Mouse (Mus musculus): Measurements from ENCODE around the gene Adgrd1. TPM values are rescaled to one million over a fixed set of nuclear protein-coding genes. Genes with fewer than 3 reads are reported as not detected.

Adgrd1 gene
- polyA plus RNA-seq, 1 experiment = 0.48 TPM

DNA sequence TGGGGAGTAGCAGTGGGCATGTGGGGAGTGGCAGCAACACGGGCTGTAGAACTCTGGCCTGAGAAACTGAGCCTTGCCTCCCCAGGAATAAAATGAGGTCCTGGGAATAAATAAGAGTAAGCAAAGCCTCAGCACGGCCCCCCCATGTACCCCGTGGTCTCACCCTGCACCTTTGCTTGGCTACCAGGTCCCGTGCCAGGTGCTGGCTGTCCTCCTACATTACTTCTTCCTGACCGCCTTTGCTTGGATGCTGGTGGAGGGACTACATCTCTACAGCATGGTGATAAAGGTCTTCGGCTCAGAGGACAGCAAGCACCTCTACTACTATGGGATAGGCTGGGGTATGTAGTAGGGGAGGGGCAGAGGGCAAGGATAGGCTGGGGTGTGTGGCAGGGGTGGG lies 82.8 kb downstream of the Adgrd1 start:
- no peaks in the 10 kb centered on the region for H3K79me2 ChIP-seq (ENCODE audit: control insufficient read depth, insufficient read depth)
- H3K4me2 ChIP-seq (ENCODE audit: low read depth) = no peak overlapping the region
- no peaks in the 10 kb centered on the region for H3K27me3 ChIP-seq (ENCODE audit: control insufficient read depth, insufficient read depth, insufficient read length)
- no peak overlapping the region for H3K4me3 ChIP-seq
- no peak overlapping the region for H3ac ChIP-seq (ENCODE audit: control insufficient read depth, insufficient read length)
- H3K36me3 ChIP-seq (ENCODE audit: control insufficient read depth, insufficient read depth) = no peaks in the 10 kb centered on the region
- no peak for TF ChIP-seq USF1 (IDR thresholded peaks at IDR 0.05; ENCODE audit: low read depth)
- no peak for TF ChIP-seq POLR2AphosphoS2 (IDR thresholded peaks at IDR 0.05; ENCODE audit: insufficient read length, low read depth)
- no peak for TF ChIP-seq MYOG (IDR thresholded peaks at IDR 0.05; ENCODE audit: control insufficient read depth in 1 of 3, insufficient read depth in 1 of 3, insufficient read length in 2 of 3, low read depth in 2 of 3)
- TF ChIP-seq E2F4 (IDR thresholded peaks at IDR 0.05; ENCODE audit: insufficient read depth) = no peak
- no peak for TF ChIP-seq REST (IDR thresholded peaks at IDR 0.05; ENCODE audit: insufficient read depth, insufficient read length)
- TF ChIP-seq SRF (IDR thresholded peaks at IDR 0.05; ENCODE audit: control insufficient read depth, insufficient read length, low read depth) = no peak
- no peak for TF ChIP-seq MAX (IDR thresholded peaks at IDR 0.05; ENCODE audit: low read depth)
- TF ChIP-seq TCF12 (IDR thresholded peaks at IDR 0.05; ENCODE audit: insufficient read depth, poor library complexity, severe bottlenecking) = no peak
- no peak for TF ChIP-seq MYOD1 (IDR thresholded peaks at IDR 0.05; ENCODE audit: control insufficient read depth in 1 of 3, insufficient read length in 2 of 3, low read depth in 2 of 3)

DNA sequence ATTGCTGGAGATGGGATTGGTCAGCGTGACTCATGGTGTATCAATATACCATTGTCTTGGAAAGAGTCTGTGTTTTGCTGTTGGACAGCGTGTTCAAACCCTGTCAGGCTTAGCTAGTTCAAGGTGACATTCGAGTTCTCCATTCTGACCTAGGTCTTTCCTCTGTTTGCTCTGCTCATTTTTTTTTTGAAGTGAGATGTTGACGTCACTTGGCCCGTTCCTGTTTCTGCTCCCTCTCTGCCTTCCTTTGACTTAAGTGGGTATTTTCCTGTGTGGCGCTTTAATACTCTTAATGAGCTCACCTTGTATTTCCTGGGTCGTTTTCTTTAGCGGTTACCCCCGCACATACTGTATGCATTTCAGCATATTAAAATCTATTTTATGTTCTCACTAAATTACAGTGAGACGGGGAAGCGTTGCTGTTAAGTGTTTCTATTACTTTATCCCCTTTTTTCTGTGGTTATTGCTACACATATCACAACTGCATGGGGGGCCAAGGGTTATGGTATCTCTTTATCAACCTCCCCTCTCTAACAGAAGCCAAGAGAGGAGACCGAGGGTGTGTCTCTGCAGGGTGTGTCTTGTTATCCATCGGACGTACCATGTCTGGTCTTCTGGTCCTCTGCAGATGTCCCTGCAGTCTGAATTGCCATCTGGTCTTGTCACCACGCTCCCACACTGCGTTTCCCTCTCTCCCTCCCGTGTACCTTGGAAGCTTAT lies 83.6 kb downstream of the Adgrd1 start:
- H3K36me3 ChIP-seq (ENCODE audit: control insufficient read depth, insufficient read depth) = no peaks in the 10 kb centered on the region
- TF ChIP-seq TCF3 (IDR thresholded peaks at IDR 0.05; ENCODE audit: insufficient read length, low read depth) (no peak), USF1 (IDR thresholded peaks at IDR 0.05; ENCODE audit: low read depth) (no peak), E2F4 (IDR thresholded peaks at IDR 0.05; ENCODE audit: insufficient read depth) (no peak), POLR2AphosphoS2 (IDR thresholded peaks at IDR 0.05; ENCODE audit: insufficient read length, low read depth) (no peak), MYOG (IDR thresholded peaks at IDR 0.05; ENCODE audit: control insufficient read depth in 1 of 3, insufficient read depth in 1 of 3, insufficient read length in 2 of 3, low read depth in 2 of 3) (no peak), SRF (IDR thresholded peaks at IDR 0.05; ENCODE audit: control insufficient read depth, insufficient read length, low read depth) (no peak), CEBPB (IDR thresholded peaks at IDR 0.05; ENCODE audit: insufficient read depth, poor library complexity, severe bottlenecking) (no peak), REST (IDR thresholded peaks at IDR 0.05; ENCODE audit: insufficient read depth, insufficient read length) (no peak), MAX (IDR thresholded peaks at IDR 0.05; ENCODE audit: low read depth) (no peak), TCF12 (IDR thresholded peaks at IDR 0.05; ENCODE audit: insufficient read depth, poor library complexity, severe bottlenecking) (no peak), MYOD1 (IDR thresholded peaks at IDR 0.05; ENCODE audit: control insufficient read depth in 1 of 3, insufficient read length in 2 of 3, low read depth in 2 of 3) (no peak), POLR2A (IDR thresholded peaks at IDR 0.05; ENCODE audit: insufficient read length, low read depth) (no peak)
- no peaks in the 10 kb centered on the region for H3K27me3 ChIP-seq (ENCODE audit: control insufficient read depth, insufficient read depth, insufficient read length)
- H3K79me2 ChIP-seq (ENCODE audit: control insufficient read depth, insufficient read depth) = no peaks in the 10 kb centered on the region
- no peak overlapping the region for H3ac ChIP-seq (ENCODE audit: control insufficient read depth, insufficient read length)
- no peak overlapping the region for H3K4me2 ChIP-seq (ENCODE audit: low read depth)
- no peak overlapping the region for H3K4me3 ChIP-seq

DNA sequence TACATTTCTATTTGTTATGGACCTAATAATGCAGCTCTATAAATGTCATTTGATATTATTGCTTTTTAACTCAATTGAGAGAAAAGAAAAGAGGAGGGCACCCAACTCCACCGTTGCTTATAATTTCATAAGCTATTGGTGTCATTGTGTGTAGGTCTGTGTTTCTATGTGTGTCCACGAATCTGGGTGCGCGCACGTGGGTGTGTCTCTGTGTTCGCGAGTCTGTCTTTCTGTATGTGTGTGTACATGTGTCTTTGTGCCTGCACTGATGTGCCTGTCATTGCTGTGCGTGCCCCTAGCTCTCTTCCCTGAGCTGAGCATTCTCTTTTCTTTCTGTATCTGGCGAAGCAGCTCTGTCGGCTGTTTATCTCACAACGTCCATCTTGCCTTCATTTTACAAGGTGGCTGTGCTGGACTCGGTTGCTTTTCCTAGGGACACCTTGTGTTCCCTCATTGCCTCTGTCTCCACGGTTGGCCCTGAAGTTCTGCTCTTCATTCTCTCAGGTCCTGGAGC lies 84.2 kb downstream of the Adgrd1 start:
- Histone ChIP-seq H3K4me3 (no peak overlapping the region), H3ac (ENCODE audit: control insufficient read depth, insufficient read length) (no peak overlapping the region), H3K4me2 (ENCODE audit: low read depth) (no peak overlapping the region), H3K27me3 (ENCODE audit: control insufficient read depth, insufficient read depth, insufficient read length) (no peaks in the 10 kb centered on the region), H3K79me2 (ENCODE audit: control insufficient read depth, insufficient read depth) (no peaks in the 10 kb centered on the region), H3K36me3 (ENCODE audit: control insufficient read depth, insufficient read depth) (no peaks in the 10 kb centered on the region)
- no peak for TF ChIP-seq POLR2A (IDR thresholded peaks at IDR 0.05; ENCODE audit: insufficient read length, low read depth)

DNA sequence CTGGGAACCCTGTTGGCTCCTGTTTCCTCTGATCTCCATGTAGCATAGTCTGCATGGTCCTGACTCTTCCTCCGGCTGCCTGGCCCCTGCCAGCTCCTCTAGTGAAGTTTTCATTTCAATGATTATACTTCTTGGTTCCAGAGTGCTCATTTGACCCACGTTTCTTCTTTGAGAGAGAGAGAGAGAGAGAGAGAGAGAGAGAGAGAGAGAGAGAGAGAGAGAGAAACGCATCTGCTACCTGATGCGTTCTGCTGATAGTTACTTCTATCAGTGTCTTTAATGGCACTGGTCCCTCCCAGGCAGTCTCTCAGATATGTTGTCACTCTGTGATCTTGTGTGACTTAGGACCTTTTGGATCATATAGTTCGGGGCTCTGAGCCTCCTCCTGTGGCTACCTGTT lies 84.9 kb downstream of the Adgrd1 start:
- Histone ChIP-seq H3K4me2 (ENCODE audit: low read depth) (no peak overlapping the region), H3K27me3 (ENCODE audit: control insufficient read depth, insufficient read depth, insufficient read length) (no peaks in the 10 kb centered on the region), H3K79me2 (ENCODE audit: control insufficient read depth, insufficient read depth) (no peaks in the 10 kb centered on the region), H3K36me3 (ENCODE audit: control insufficient read depth, insufficient read depth) (no peaks in the 10 kb centered on the region), H3ac (ENCODE audit: control insufficient read depth, insufficient read length) (no peak overlapping the region), H3K4me3 (no peak overlapping the region)
- TF ChIP-seq MYOD1 (IDR thresholded peaks at IDR 0.05; ENCODE audit: control insufficient read depth in 1 of 3, insufficient read length in 2 of 3, low read depth in 2 of 3) (no peak), SRF (IDR thresholded peaks at IDR 0.05; ENCODE audit: control insufficient read depth, insufficient read length, low read depth) (no peak), POLR2AphosphoS2 (IDR thresholded peaks at IDR 0.05; ENCODE audit: insufficient read length, low read depth) (no peak), USF1 (IDR thresholded peaks at IDR 0.05; ENCODE audit: low read depth) (no peak), MAX (IDR thresholded peaks at IDR 0.05; ENCODE audit: low read depth) (no peak), MYOG (IDR thresholded peaks at IDR 0.05; ENCODE audit: control insufficient read depth in 1 of 3, insufficient read depth in 1 of 3, insufficient read length in 2 of 3, low read depth in 2 of 3) (no peak), TCF12 (IDR thresholded peaks at IDR 0.05; ENCODE audit: insufficient read depth, poor library complexity, severe bottlenecking) (no peak), POLR2A (IDR thresholded peaks at IDR 0.05; ENCODE audit: insufficient read length, low read depth) (no peak), REST (IDR thresholded peaks at IDR 0.05; ENCODE audit: insufficient read depth, insufficient read length) (no peak), CEBPB (IDR thresholded peaks at IDR 0.05; ENCODE audit: insufficient read depth, poor library complexity, severe bottlenecking) (no peak), E2F4 (IDR thresholded peaks at IDR 0.05; ENCODE audit: insufficient read depth) (no peak), TCF3 (IDR thresholded peaks at IDR 0.05; ENCODE audit: insufficient read length, low read depth) (no peak)

DNA sequence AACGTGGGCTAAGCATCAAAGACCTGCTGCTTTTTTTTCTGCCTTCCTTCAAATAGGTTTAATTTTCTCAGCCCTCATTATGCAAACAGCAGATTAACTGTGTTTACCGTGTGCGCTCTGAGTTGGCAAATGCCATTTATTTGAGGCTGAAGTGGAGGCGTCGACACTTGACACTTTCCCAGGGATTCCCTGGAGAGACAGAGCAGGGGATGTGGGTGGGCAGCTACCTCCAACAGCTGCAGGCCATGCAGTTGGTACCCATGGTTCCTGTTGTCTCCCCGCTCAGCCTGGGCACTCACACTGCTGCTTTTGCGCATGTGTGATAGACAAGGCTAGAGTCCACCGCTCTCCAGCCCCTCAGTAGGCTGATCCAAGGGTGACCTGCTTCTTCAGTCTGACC lies 86.0 kb downstream of the Adgrd1 start:
- no peaks in the 10 kb centered on the region for H3K27me3 ChIP-seq (ENCODE audit: control insufficient read depth, insufficient read depth, insufficient read length)
- no peak overlapping the region for H3ac ChIP-seq (ENCODE audit: control insufficient read depth, insufficient read length)
- no peaks in the 10 kb centered on the region for H3K36me3 ChIP-seq (ENCODE audit: control insufficient read depth, insufficient read depth)
- TF ChIP-seq CEBPB (IDR thresholded peaks at IDR 0.05; ENCODE audit: insufficient read depth, poor library complexity, severe bottlenecking) (no peak), TCF3 (IDR thresholded peaks at IDR 0.05; ENCODE audit: insufficient read length, low read depth) (no peak), POLR2A (IDR thresholded peaks at IDR 0.05; ENCODE audit: insufficient read length, low read depth) (no peak), MYOG (IDR thresholded peaks at IDR 0.05; ENCODE audit: control insufficient read depth in 1 of 3, insufficient read depth in 1 of 3, insufficient read length in 2 of 3, low read depth in 2 of 3) (peak in 2 of 3 experiments; percentile 76 to 80), MYOD1 (IDR thresholded peaks at IDR 0.05; ENCODE audit: control insufficient read depth in 1 of 3, insufficient read length in 2 of 3, low read depth in 2 of 3) (peak in 2 of 3 experiments; percentile 91 to 96), TCF12 (IDR thresholded peaks at IDR 0.05; ENCODE audit: insufficient read depth, poor library complexity, severe bottlenecking) (peak; percentile 1), POLR2AphosphoS2 (IDR thresholded peaks at IDR 0.05; ENCODE audit: insufficient read length, low read depth) (no peak)
- no peak overlapping the region for H3K4me3 ChIP-seq
- no peaks in the 10 kb centered on the region for H3K79me2 ChIP-seq (ENCODE audit: control insufficient read depth, insufficient read depth)
- H3K4me2 ChIP-seq (ENCODE audit: low read depth) = peak overlapping the region; percentile 48
